Mouse (Mus musculus) CH12.LX (cell line): Measurements from ENCODE around the gene Arsb. TPM values are rescaled to one million over a fixed set of nuclear protein-coding genes. Genes with fewer than 3 reads are reported as not detected.

Experiments
- DNase-seq: peaks from one replicate; pipeline ENCODE4 v3.0.0-alpha.2; 2013; ENCODE audit errors: extremely low read depth
- H3K27ac ChIP-seq: 2 replicates; pipeline ENCODE4 v1.5.1; 2012; ENCODE audit warnings: low read depth, mild to moderate bottlenecking, control low read depth, moderate library complexity; ENCODE audit not compliant: insufficient read depth
- H3K27me3 ChIP-seq: replicated peaks from 2 replicates; pipeline ENCODE3; 2012; ENCODE audit warnings: inconsistent platforms
- H3K36me3 ChIP-seq, 2 experiments: replicated peaks in 1 of 2; 2 replicates each; pipeline versions ENCODE3 to v1.6.1; 2012; ENCODE audit warnings: inconsistent platforms in 1 of 2, low read length in 1 of 2, mild to moderate bottlenecking in 1 of 2, mixed read lengths in 1 of 2, moderate library complexity in 1 of 2; ENCODE audit not compliant: control insufficient read depth in 1 of 2, insufficient read depth in 1 of 2
- H3K4me1 ChIP-seq, 2 experiments: 2 replicates each; pipeline ENCODE4 v1.6.1; 2012; ENCODE audit warnings: inconsistent platforms in 1 of 2, moderate library complexity in 1 of 2; ENCODE audit not compliant: insufficient read depth in 2 of 2, control insufficient read depth in 1 of 2
- H3K4me2 ChIP-seq: 2 replicates; pipeline ENCODE4 v1.6.1; 2012; ENCODE audit warnings: low read depth, mild to moderate bottlenecking, control low read depth; ENCODE audit not compliant: poor library complexity, insufficient read depth, severe bottlenecking
- H3K4me3 ChIP-seq, 3 experiments: fragments of 150-350 bp in 1 of 3; sonication (generic) in 1 of 3; replicated peaks in 1 of 3; 2 replicates each; pipeline versions ENCODE3 to v1.5.1; 2011 to 2012; ENCODE audit warnings: low read depth in 2 of 3, low read length in 2 of 3, mild to moderate bottlenecking in 2 of 3, moderate library complexity in 2 of 3, control low read depth in 1 of 3, improper control_type of control experiment in 1 of 3, inconsistent platforms in 1 of 3, mixed read lengths in 1 of 3; ENCODE audit not compliant: poor library complexity in 1 of 3
- H3K79me2 ChIP-seq: replicated peaks from 2 replicates; pipeline ENCODE4 v1.6.1; 2012; ENCODE audit warnings: mild to moderate bottlenecking, moderate library complexity; ENCODE audit not compliant: control insufficient read depth, poor library complexity, insufficient read depth, severe bottlenecking; ENCODE audit errors: extremely low read depth
- H3K9ac ChIP-seq: 2 replicates; pipeline ENCODE4 v1.6.1; 2012; ENCODE audit warnings: low read depth, mild to moderate bottlenecking, control low read depth, moderate library complexity; ENCODE audit not compliant: insufficient read depth
- H3K9me3 ChIP-seq: replicated peaks from 2 replicates; pipeline ENCODE3; 2012; ENCODE audit warnings: low read length, inconsistent platforms, mixed read lengths
- BHLHE40 ChIP-seq: IDR thresholded peaks from 2 replicates; pipeline ENCODE4 v1.6.1; 2011; ENCODE audit warnings: mild to moderate bottlenecking, low read depth, low read length, improper control_type of control experiment
- CHD1 ChIP-seq: IDR thresholded peaks from 2 replicates; pipeline ENCODE4 v1.6.1; 2012; ENCODE audit warnings: low read depth, low read length, improper control_type of control experiment, inconsistent platforms
- E2F4 ChIP-seq: IDR thresholded peaks from 2 replicates; pipeline ENCODE4 v1.6.1; 2011; ENCODE audit warnings: low read depth, low read length, improper control_type of control experiment; ENCODE audit not compliant: insufficient replicate concordance
- ELF1 ChIP-seq: IDR thresholded peaks from 2 replicates; pipeline ENCODE4 v1.6.1; 2014; ENCODE audit warnings: low read depth, mild to moderate bottlenecking, inconsistent platforms, low read length, improper control_type of control experiment
- EP300 ChIP-seq: IDR thresholded peaks from 2 replicates; pipeline ENCODE4 v1.6.1; 2011; ENCODE audit warnings: low read length, improper control_type of control experiment
- ETS1 ChIP-seq: conservative IDR thresholded peaks from 2 replicates; pipeline ENCODE4 v1.6.1; 2012; ENCODE audit warnings: low read depth, mild to moderate bottlenecking, inconsistent platforms, low read length, improper control_type of control experiment, moderate library complexity
- GABPA ChIP-seq: IDR thresholded peaks from 2 replicates; pipeline ENCODE4 v1.6.1; 2012; ENCODE audit warnings: low read depth, low read length, improper control_type of control experiment, inconsistent platforms; ENCODE audit not compliant: insufficient replicate concordance
- IRF4 ChIP-seq: IDR thresholded peaks from 2 replicates; pipeline ENCODE4 v1.6.1; 2014; ENCODE audit warnings: low read depth, mild to moderate bottlenecking, inconsistent platforms, low read length, improper control_type of control experiment
- JUN ChIP-seq: IDR thresholded peaks from 2 replicates; pipeline ENCODE4 v1.6.1; 2011; ENCODE audit warnings: low read depth, mild to moderate bottlenecking, low read length, improper control_type of control experiment, moderate library complexity; ENCODE audit not compliant: insufficient read depth
- MAFK ChIP-seq: IDR thresholded peaks from 2 replicates; pipeline ENCODE4 v1.6.1; 2011; ENCODE audit warnings: low read length, improper control_type of control experiment; ENCODE audit not compliant: insufficient replicate concordance
- MYC ChIP-seq: IDR thresholded peaks from 2 replicates; pipeline ENCODE4 v1.6.1; 2011; ENCODE audit warnings: low read depth, mild to moderate bottlenecking, improper control_type of control experiment, low read length
- NRF1 ChIP-seq: IDR thresholded peaks from 2 replicates; pipeline ENCODE4 v1.6.1; 2014; ENCODE audit warnings: low read depth, mild to moderate bottlenecking, inconsistent platforms, low read length, improper control_type of control experiment, moderate library complexity
- SIN3A ChIP-seq: IDR thresholded peaks from 2 replicates; pipeline ENCODE4 v1.6.1; 2012; ENCODE audit warnings: low read length, improper control_type of control experiment, inconsistent platforms
- SMC3 ChIP-seq: IDR thresholded peaks from 2 replicates; pipeline ENCODE4 v1.6.1; 2011; ENCODE audit warnings: low read depth, low read length, improper control_type of control experiment
- TCF12 ChIP-seq: IDR thresholded peaks from 2 replicates; pipeline ENCODE4 v1.6.1; 2014; ENCODE audit warnings: low read depth, mild to moderate bottlenecking, inconsistent platforms, low read length, improper control_type of control experiment
- UBTF ChIP-seq: IDR thresholded peaks from 2 replicates; pipeline ENCODE4 v1.6.1; 2012; ENCODE audit warnings: low read depth, mild to moderate bottlenecking, inconsistent platforms, low read length, improper control_type of control experiment, moderate library complexity
- USF2 ChIP-seq: conservative IDR thresholded peaks from 2 replicates; pipeline ENCODE4 v1.6.1; 2011; ENCODE audit warnings: low read depth, low read length, improper control_type of control experiment
- ZKSCAN1 ChIP-seq: IDR thresholded peaks from 2 replicates; pipeline ENCODE4 v1.6.1; 2012; ENCODE audit warnings: low read depth, inconsistent platforms, low read length, improper control_type of control experiment, borderline replicate concordance
- ZMIZ1 ChIP-seq: IDR thresholded peaks from 2 replicates; pipeline ENCODE4 v1.6.1; 2012; ENCODE audit warnings: low read depth, mild to moderate bottlenecking, inconsistent platforms, low read length, improper control_type of control experiment
- ZNF384 ChIP-seq: IDR thresholded peaks from 2 replicates; pipeline ENCODE4 v1.6.1; 2012; ENCODE audit warnings: low read depth, low read length, improper control_type of control experiment, inconsistent platforms
- dilution Hi-C: fragments of 300-500 bp; cut with MboI; formaldehyde crosslinking; loops from 2 replicates; pipeline ENCODE4 v1.14.3; 2020; ENCODE audit warnings: low sequenced_read_pairs; ENCODE audit not compliant: extremely low pct_unique_long_range_greater_than_20kb, extremely low pct_ligation_motif_present
- in situ Hi-C: fragments of 300-500 bp; cut with MboI; formaldehyde crosslinking; loops from 3 replicates; pipeline ENCODE4 v1.14.3; 2019; ENCODE audit warnings: low sequenced_read_pairs, low pct_ligation_motif_present, low pct_unique_long_range_greater_than_20kb, mixed read lengths
- polyA plus RNA-seq: library from polyadenylated mRNA; unstranded; fragments of >175 nt; gene quantifications from 2 replicates; pipeline ENCODE4 v1.2.1, GENCODE M21; 2012; ENCODE audit warnings: low read depth; ENCODE audit not compliant: insufficient read length
- total RNA-seq, 2 experiments: library from RNA; depleted of rRNA; stranded (reverse); fragments of 300-350 nt in 1 of 2; fragments of >200 nt in 1 of 2; gene quantifications; 2 replicates each; pipeline ENCODE4 v1.2.3; 2012 to 2014

The Arsb gene
- total and polyA plus RNA-seq, 3 experiments, result 1.0 to 9.8 (median 2.0) TPM

- Histone ChIP-seq H3K36me3 (peaks cover 0 to 1% of the 10 kb centered on the region in 2 experiments), H3K79me2 (no peaks in the 10 kb centered on the region), H3K27me3 (no peaks in the 10 kb centered on the region), H3K4me2 (no peak overlapping the region), H3K4me1 (peaks cover 0 to 6% of the 10 kb centered on the region in 2 experiments; a peak in 2 of 4 replicates), H3K4me3 (no peak overlapping the region), H3K9me3 (no peaks in the 10 kb centered on the region), H3K9ac (no peak overlapping the region), H3K27ac (no peak overlapping the region)
- dilution Hi-C loops, result no loop called here
- no peak for TF ChIP-seq SIN3A
- no peak for TF ChIP-seq BHLHE40
- no peak for TF ChIP-seq ZNF384
- no peak for TF ChIP-seq GABPA
- TF ChIP-seq ZKSCAN1, result no peak
- TF ChIP-seq NRF1, result no peak
- TF ChIP-seq USF2, result no peak
- TF ChIP-seq JUN, result no peak
- no peak for TF ChIP-seq E2F4
- TF ChIP-seq EP300, result no peak
- TF ChIP-seq ETS1, result no peak
- TF ChIP-seq UBTF, result no peak
- no peak for TF ChIP-seq TCF12
- no peak for TF ChIP-seq ELF1
- in situ Hi-C loops, result no loop called here
- no peak for DNase-seq
Measured at GRCm38 (mm10) chr13:93882132-93882531, 110.7 kb downstream of the Arsb start.

- in situ Hi-C loops, result no loop called here
- DNase-seq, result no peak
- Histone ChIP-seq H3K9ac (no peak overlapping the region), H3K36me3 (no peaks in the 10 kb centered on the region), H3K9me3 (no peaks in the 10 kb centered on the region), H3K27me3 (no peaks in the 10 kb centered on the region), H3K4me2 (no peak overlapping the region), H3K79me2 (no peaks in the 10 kb centered on the region), H3K27ac (no peak overlapping the region), H3K4me3 (no peak overlapping the region), H3K4me1 (peaks cover 0 to 24% of the 10 kb centered on the region in 2 experiments; a peak in 2 of 4 replicates)
- TF ChIP-seq BHLHE40, result no peak
- no peak for TF ChIP-seq E2F4
- TF ChIP-seq UBTF, result no peak
- no peak for TF ChIP-seq MAFK
- TF ChIP-seq MYC, result no peak
- TF ChIP-seq TCF12, result no peak
- TF ChIP-seq SMC3, result no peak
- no peak for TF ChIP-seq USF2
- TF ChIP-seq ZMIZ1, result no peak
- no peak for TF ChIP-seq IRF4
- no peak for TF ChIP-seq CHD1
- dilution Hi-C loops, result no loop called here
Measured at GRCm38 (mm10) chr13:93886999-93887398, 115.6 kb downstream of the Arsb start.
